Mouse (Mus musculus) liver, embryonic 13.5 days (tissue): ENCODE data around the gene Kptn. TPM values are rescaled to one million over a fixed set of nuclear protein-coding genes. Genes with fewer than 3 reads are reported as not detected.
A peak's percentile ranks its signal among the peaks of the same experiment; 100 is the strongest.

Experiments used
- ATAC-seq: fragments of 200-750 bp; cut with Nextera tagmentation; 2 replicates; pipeline ENCODE4 v1.8.0; 2017; ENCODE audit warnings: low read depth, mild to moderate bottlenecking, moderate number of reproducible peaks, moderate library complexity
- DNase-seq: peaks from one replicate; pipeline ENCODE4 v3.0.0; 2022
- H3K27ac ChIP-seq: fragments of 300-500 bp; sonication (generic); 2 replicates; pipeline ENCODE4 v1.5.1; 2015; ENCODE audit warnings: moderate library complexity, mild to moderate bottlenecking, inconsistent platforms
- H3K27me3 ChIP-seq: fragments of 300-500 bp; sonication (generic); 2 replicates; pipeline ENCODE4 v1.6.1; 2015; ENCODE audit warnings: mild to moderate bottlenecking, inconsistent platforms
- H3K36me3 ChIP-seq: fragments of 300-500 bp; sonication (generic); 2 replicates; pipeline ENCODE4 v1.6.1; 2015; ENCODE audit warnings: mild to moderate bottlenecking, inconsistent platforms
- H3K4me1 ChIP-seq: fragments of 300-500 bp; sonication (generic); replicated peaks from 2 replicates; pipeline ENCODE4 v1.6.1; 2015; ENCODE audit warnings: inconsistent platforms
- H3K4me2 ChIP-seq: fragments of 300-500 bp; sonication (generic); 2 replicates; pipeline ENCODE4 v1.6.1; 2015; ENCODE audit warnings: inconsistent platforms, mild to moderate bottlenecking, moderate library complexity
- H3K4me3 ChIP-seq: fragments of 300-500 bp; sonication (generic); replicated peaks from 2 replicates; pipeline ENCODE4 v1.5.1; 2015; ENCODE audit warnings: mild to moderate bottlenecking, inconsistent platforms
- H3K9ac ChIP-seq: fragments of 300-500 bp; sonication (generic); 2 replicates; pipeline ENCODE4 v1.6.1; 2015; ENCODE audit warnings: mild to moderate bottlenecking, inconsistent platforms
- H3K9me3 ChIP-seq: fragments of 300-500 bp; sonication (generic); replicated peaks from 2 replicates; pipeline ENCODE4 v1.6.1; 2016; ENCODE audit warnings: inconsistent platforms
- WGBS: fragments of 180-500 bp; shearing (Covaris S2); methylation state at CpG from one replicate; pipeline ENCODE4 v1.1.7; 2015; ENCODE audit not compliant: insufficient replicate concordance; 5-methylcytosine and 5-hydroxymethylcytosine counted together
- polyA plus RNA-seq: library from polyadenylated mRNA; unstranded; fragments of >200 nt; fragmentation: Nextera tagmentation; extraction: Ambion mirVana; gene quantifications from 2 replicates; pipeline ENCODE4 v1.2.1, GENCODE M21; 2015

Kptn gene
- polyA plus RNA-seq, 1 experiment from 2014 or later: 11.5 TPM

- no peaks in the 10 kb centered on the region for H3K36me3 ChIP-seq
- DNase-seq: no peak
- no peak overlapping the region for H3K4me3 ChIP-seq
- no peak for ATAC-seq
- 41% methylated on average over 1 of the region's 1 CpGs for WGBS
- 0 out of 2 replicates have a peak, but pooled peaks cover 3% of the 10 kb centered on the region for H3K4me1 ChIP-seq
- no peak overlapping the region for H3K27ac ChIP-seq
- H3K9ac ChIP-seq: no peak overlapping the region
- 0 out of 2 replicates have a peak, but pooled peaks cover 4% of the 10 kb centered on the region for H3K9me3 ChIP-seq
- H3K4me2 ChIP-seq: no peak overlapping the region
- peaks cover 58% of the 10 kb centered on the region for H3K27me3 ChIP-seq
Measured at GRCm38 (mm10) chr7:16172586-16173140, 53.0 kb downstream of the Kptn start.

DNA sequence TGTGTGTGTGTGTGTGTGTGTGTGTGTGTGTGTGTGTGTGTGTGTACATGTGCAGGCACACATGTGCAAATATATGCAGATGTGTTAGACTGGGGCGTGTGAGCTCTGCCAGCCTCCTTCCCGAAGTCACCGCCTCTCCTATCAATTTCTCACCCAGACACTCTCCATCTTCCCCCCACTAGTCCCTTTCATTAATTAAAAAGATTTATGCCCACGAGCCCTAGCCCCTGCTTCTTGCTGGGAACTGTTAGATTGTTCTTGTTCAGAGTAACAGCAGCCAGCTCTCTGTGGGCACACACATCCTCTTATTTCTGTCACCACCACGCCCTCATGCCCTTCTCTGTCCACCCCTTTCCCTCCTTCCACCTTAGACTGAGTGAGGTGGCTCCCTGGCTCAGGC lies 53.5 kb downstream of the Kptn start:
- ATAC-seq (no peak), DNase-seq (no peak)
- Histone ChIP-seq H3K27me3 (peaks cover 60% of the 10 kb centered on the region), H3K4me3 (no peak overlapping the region), H3K4me2 (no peak overlapping the region), H3K9me3 (no peaks in the 10 kb centered on the region), H3K4me1 (0 out of 2 replicates have a peak, but pooled peaks cover 3% of the 10 kb centered on the region), H3K27ac (no peak overlapping the region), H3K36me3 (no peaks in the 10 kb centered on the region), H3K9ac (no peak overlapping the region)
- 45% methylated on average over 5 of the region's 5 CpGs for WGBS

DNA sequence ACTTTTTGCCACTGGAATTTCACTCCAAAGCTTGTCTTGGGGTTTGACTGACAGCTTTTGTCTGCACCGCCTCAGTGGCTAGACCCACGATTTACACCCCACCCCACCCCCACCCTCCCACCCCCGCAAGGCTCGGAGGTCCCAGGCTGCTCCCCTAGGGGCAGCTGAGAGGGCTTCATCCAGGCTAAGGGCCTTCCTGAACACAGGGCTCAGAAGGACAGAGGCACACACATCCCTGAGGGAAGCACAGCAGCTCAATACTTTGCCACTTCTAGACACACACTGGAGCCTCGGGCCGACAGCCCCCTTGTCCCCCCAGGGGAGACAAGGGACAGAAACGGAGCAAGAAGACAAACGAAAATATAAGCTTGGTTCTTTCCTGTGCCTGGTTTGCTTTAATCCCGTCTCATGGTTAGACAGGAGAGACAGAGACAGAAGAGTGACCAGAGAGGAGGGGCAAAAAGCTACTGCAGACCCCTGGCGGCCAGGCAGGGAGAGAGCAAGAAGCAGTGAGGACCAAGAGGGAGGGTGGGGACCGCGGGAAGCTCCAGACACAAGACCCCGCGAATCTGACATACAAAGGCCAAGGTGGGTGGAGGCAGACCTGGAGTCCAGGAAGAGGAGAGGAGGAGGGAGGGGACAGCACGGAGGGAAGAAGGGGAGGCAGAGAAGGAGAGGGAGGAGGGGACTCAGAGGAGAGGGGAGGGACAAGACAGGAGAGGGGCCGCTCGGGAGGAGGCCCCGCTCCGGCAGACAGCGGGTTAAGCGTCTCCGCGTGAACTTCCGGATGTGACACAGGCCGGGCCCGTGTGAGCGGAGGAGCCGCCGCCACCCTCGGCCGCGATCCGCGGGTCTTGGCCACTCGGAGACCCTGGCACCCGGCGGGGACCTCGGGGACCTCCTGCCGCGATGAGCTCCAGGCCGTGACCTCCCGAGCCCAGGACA lies 55.2 kb downstream of the Kptn start, which contains the start of gene Meis3:
Gene Meis3, plus strand, starts transcription at position 494 of the 945 bp plus-strand sequence.
- under 1% methylated on average over 42 of the region's 42 CpGs for WGBS
- Histone ChIP-seq H3K36me3 (no peaks in the 10 kb centered on the region), H3K27me3 (peaks cover 60% of the 10 kb centered on the region), H3K4me3 (peak within 1 kb of the TSS; percentile 49), H3K4me1 (0 out of 2 replicates have a peak, but pooled peaks cover 3% of the 10 kb centered on the region), H3K9me3 (no peaks in the 10 kb centered on the region), H3K27ac (no peak within 1 kb of the TSS), H3K9ac (no peak within 1 kb of the TSS), H3K4me2 (peak within 1 kb of the TSS; percentile 65)
- peak; percentile 10; the same call in 1 of the 2 replicates for ATAC-seq
- no peak for DNase-seq

- H3K9me3 ChIP-seq: no peaks in the 10 kb centered on the region
- WGBS: 1% methylated on average over 10 of the region's 10 CpGs
- DNase-seq (no peak), ATAC-seq (no peak)
- no peaks in the 10 kb centered on the region for H3K36me3 ChIP-seq
- H3K4me2 ChIP-seq: peak overlapping the region; percentile 65
- H3K27me3 ChIP-seq: peaks cover 60% of the 10 kb centered on the region
- peak overlapping the region; percentile 49 for H3K4me3 ChIP-seq
- H3K27ac ChIP-seq: no peak overlapping the region
- H3K4me1 ChIP-seq: 0 out of 2 replicates have a peak, but pooled peaks cover 3% of the 10 kb centered on the region
- H3K9ac ChIP-seq: no peak overlapping the region
Measured at GRCm38 (mm10) chr7:16175542-16175931, 55.8 kb downstream of the Kptn start.

Other genes starting within 250 kb of the Kptn start
- gene Crx, start 239.9 kb upstream of the Kptn start, polyA plus RNA-seq: not detected in 2 replicates
- not detected in 2 replicates for gene Crxos, start 237.3 kb upstream of the Kptn start, polyA plus RNA-seq
- gene Selenow, start 197.5 kb upstream of the Kptn start, polyA plus RNA-seq: 368 and 374 TPM in 2 replicates
- gene Nop53, start 173.8 kb upstream of the Kptn start, polyA plus RNA-seq: 122 and 132 TPM in 2 replicates
- 3.9 and 4.6 TPM in 2 replicates for gene Ehd2, start 152.3 kb upstream of the Kptn start, polyA plus RNA-seq
- gene Bicra, start 72.0 kb upstream of the Kptn start, polyA plus RNA-seq: 1.4 TPM in 2 replicates
- 0.02 TPM in 1 of 2 replicates, not detected in the other for gene Zfp541, start 58.1 kb upstream of the Kptn start, polyA plus RNA-seq
- gene Napa, start 21.4 kb upstream of the Kptn start, polyA plus RNA-seq: 159 and 165 TPM in 2 replicates
- not detected in 2 replicates for gene Slc8a2, start 9.9 kb downstream of the Kptn start, polyA plus RNA-seq
- 2.1 and 2.3 TPM in 2 replicates for gene Meis3, start 55.2 kb downstream of the Kptn start, polyA plus RNA-seq
- gene Dhx34, start 102.1 kb downstream of the Kptn start, polyA plus RNA-seq: 6.0 and 6.4 TPM in 2 replicates
- 0.72 and 0.77 TPM in 2 replicates for gene C5ar2, start 124.3 kb downstream of the Kptn start, polyA plus RNA-seq
- gene C5ar1, start 139.6 kb downstream of the Kptn start, polyA plus RNA-seq: 1.4 TPM in 2 replicates
- gene Inafm1, start 153.7 kb downstream of the Kptn start, polyA plus RNA-seq: 3.9 and 4.4 TPM in 2 replicates
- gene Ccdc9, start 166.9 kb downstream of the Kptn start, polyA plus RNA-seq: 12.6 and 17.5 TPM in 2 replicates
- gene Bbc3, start 188.5 kb downstream of the Kptn start, polyA plus RNA-seq: 4.1 and 4.5 TPM in 2 replicates